Mouse (Mus musculus) frontal cortex, postnatal 10 days (tissue): ENCODE results near the gene Tmc7.

Source experiments
- DNase-seq, 2 experiments: peaks; one replicate each; pipeline ENCODE4 v3.0.0; 2022; ENCODE audit warnings: low spot score in 2 of 2, mixed read lengths in 1 of 2

The Tmc7 gene

DNA sequence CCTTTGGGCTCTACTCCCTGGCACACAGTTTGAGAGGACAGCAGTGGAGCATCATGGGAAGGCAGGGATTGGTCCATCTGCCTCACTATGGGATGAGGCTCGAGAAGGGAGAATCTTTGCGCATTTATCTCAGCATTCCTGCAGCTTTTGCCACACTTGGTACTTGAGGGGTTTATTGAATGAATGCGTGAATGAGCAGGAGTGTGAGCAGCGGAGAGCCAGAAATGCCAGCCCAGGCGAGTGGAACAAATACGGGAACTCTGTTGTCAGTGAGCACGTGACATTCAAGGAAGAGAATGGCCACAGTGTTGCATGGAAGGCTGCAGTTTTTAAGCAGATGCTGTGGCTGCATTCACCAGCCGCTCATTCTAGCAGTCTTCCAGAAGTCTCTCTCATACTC, 82.2 kb downstream of the Tmc7 start:
- no peak for DNase-seq

DNA sequence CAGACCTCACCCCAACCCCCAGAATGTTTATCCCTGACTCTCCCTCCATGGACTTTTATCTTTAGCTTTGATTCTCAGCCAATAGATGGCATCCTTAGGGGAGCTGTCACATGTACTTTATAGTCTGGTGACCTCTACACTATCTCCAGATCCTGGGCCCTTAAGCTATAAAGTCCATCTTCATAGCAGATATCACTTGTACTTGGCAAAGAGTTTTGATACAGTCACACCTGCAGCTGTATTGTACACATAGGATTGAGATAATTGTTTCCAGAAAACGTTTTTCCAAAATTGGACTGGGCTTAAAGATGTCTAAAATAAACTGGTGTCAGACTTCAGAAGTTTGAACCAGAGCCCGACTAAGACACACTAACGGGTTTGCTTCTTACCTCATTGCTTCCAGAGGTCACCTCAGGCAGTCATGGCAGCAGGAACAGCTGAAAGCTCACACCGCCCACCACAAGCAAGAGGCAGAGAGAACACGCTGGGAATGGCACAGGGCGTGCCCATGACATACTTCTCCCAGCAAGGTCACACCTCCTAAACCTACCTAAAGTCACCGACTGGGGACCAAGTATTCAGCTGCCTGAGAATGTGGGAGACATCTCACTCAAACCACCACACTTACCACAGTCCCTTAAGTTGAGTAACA, 84.6 kb downstream of the Tmc7 start:
- no peak for DNase-seq

DNA sequence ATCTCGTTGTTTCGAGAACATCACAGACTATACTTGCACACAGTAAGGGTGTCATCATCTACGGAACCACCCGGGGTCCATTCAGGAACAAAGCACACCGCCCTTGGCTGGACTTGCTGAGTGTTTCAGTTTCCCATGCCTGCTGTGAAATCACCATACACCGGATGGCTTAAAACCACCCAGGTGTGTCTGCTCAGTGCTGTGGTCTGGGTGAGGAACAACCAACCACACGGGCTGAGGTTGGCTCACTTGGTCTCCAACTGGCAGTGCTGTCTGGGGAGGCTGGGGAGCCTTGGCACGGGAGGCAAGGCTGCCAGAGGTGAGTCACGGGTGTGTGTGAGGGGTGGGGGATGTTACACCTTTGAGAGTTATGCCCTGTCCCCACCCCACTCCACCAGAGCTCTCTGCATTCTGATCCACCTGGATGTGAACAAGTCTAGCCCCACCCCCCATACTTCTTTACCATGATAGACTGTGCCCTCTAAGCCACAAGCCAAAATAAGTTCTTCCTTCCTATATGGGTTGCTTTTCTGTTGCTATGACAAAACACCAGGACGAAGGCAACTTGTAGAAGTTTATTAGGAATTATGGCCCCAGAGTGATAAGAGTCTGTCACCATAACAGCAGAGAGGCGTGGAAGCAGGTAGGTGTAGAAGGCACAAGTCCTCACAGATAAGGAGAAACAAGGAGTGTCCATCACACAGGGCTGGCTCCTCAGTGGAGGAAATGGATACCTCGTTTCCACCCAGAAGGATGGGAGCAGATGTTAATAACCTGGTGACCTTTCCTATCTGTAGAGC, 85.4 kb downstream of the Tmc7 start:
- no peak for DNase-seq

DNA sequence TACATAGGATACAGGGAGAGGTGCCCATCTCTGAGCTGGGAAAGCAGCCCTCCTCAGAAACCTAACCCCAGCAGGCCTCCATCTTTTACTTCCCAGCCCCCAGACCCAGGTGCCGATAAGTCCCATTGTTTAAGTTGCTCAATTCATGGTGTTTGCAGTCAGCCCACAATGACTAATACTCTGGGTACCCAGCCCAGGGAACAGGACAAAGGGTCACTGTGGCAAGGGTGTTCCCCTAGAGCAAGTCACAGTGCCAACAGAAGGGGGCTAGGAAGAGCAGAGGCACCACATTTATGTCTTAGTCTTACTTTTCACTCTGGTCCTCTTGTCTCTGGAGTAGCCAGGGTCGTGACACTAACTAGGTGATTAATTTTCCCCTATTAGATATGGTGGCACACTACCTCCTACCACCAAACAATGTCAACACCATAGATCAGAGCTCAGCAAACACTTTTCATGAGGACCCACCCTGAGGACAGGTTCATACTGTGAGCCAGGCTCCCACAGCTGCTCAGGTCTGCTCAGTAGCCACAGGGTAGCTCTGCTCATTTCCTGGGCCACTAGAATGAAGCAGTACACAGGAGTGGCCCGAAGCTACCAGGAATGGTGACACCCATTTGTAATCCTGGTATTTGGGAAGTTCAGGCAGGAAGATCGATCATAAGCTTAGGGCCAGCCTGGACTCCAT, 89.5 kb downstream of the Tmc7 start:
- no peak for DNase-seq

DNA sequence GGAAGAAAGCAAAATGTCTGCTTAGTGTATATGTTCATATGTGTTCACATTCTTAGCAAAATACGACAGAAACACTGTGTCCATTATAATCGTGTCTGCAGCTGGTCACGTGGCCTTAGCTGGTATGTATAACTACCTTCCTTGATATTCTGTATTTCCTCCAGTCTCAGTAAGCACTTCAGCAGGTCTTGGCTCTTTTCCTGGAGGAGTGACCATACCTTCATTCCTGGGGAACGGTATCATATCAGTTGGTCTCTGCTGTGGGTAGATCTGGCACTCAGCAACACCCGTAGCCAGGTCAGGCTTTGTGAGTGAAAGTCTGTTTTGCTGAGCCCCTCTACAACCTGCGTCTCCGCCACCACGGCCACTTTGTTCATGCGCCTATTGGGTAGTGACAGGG, 90.6 kb downstream of the Tmc7 start:
- DNase-seq: no peak

DNA sequence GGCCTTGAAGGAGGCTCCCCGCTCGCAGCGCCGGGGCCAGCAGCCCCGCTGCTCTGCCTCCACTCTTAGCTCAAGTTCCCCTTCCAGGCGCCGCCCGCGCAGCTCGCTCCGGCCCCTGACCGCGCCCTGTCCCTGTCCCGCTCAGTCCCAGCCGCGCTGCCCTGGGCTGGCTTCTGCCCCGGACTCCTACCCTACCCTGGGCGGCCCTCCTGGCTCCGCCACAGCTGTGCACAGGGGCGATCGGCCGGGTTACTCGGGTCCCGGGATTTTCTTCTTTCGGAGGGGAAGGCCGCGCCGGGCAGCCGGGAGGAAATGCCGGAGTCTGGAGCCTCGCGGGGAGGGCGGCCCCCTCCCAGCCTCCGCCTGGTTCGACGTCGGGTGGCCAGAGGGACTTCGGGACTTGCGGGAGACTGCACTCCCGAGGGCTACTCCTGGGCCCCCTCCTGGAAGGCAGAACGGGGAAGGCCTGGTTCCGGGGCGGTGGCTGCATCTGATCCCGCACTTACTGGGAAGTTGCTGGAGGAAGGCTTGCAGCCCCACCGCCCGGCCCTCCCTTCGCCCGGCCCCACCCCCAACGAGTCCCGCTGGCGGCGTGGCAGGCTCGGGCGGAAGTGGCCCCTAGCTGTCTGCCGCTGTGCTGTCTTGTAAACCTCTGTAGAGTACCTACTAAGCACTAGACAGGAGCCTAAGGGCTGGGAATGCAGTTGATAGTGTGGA, 92.9 kb downstream of the Tmc7 start, which contains the start of gene Itpripl2:
Gene Itpripl2 (minus strand): TSS at position 545 of the 717 bp plus-strand sequence.
- DNase-seq: peak in 1 of 2 experiments; percentile 39

DNA sequence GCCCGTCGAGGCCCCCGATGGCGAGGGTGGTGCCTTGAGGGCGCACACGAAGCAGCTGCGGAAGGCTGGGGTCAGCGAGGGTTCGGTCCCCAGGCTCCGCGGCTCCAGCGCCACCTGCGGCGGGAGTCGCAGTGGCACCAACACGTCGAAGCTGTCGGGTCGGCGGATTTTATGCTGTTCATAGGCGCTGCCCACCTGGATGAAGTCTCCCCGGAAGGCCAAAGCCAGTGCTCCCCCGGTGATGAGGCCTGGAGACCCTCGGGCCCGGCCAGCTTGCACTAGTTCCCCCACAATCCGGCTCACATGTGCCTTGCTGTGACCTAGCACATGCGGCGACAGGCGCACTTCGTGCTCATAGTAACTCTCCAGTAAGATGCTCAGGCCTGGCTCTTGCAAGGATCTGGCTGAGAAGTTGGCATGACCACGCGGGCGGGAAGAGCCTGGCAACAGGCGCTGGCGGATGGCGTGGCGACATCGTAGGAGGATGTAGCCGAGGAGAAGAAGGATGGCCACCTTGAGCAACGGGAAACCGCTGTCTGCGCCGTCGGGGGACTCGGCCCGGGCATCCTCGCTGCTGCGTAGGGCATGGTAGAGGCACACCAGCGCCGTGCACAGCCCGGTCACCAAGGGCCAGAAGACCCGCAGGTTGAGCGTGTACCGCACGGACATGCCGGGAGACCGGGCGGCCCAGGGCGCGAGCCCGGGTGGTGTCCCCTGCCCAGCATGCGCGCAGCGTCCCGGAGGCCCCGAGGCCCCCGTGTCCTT, 93.7 kb downstream of the Tmc7 start:
- peak in 1 of 2 experiments; percentile 20 for DNase-seq

DNA sequence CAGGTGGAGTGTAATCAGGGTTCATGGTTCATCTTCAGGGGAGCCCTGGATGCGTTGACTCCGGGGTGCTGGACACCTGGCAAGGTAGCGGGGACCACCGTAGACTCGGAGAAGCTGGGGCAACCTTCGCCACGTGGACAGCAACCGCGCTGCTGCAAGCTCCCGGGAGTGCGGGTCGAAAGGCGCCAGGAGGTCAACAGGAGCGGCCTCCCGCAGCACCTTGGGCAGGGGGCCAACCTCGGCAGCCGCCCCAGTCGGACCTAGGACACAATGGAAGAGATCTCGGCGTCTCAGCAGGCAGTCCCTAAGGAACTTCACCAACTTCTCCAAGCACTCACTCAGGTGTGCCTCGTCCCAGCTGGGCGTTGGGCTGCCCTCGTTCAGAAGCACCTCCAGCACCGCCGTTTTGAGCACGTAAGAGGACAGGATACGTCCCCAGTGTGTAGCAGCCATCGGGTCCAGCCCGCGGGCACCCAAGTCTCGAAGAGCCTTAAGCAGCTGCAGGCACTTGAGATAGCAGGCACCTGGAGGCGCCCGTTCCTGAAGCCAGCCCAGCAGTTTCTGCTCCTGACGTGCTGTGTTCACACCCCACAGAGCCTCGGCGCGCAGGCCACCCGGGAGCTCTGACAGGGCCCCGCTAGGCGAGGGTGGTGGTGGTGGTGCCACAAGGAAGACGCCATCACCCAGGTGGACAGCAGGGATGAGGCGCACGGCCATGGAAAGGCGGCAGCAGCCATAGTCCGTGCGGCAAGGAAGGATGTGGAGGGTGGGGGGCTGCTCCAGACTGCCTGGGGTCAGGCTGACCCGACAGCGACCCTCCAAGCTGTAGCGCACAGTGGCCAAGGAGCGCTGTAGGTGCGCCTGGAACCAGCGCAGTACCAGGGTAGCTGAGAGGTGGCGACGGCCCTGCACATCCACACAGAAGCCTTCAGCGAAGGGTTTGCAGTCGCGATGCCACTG, 94.5 kb downstream of the Tmc7 start:
- no peak for DNase-seq

DNA sequence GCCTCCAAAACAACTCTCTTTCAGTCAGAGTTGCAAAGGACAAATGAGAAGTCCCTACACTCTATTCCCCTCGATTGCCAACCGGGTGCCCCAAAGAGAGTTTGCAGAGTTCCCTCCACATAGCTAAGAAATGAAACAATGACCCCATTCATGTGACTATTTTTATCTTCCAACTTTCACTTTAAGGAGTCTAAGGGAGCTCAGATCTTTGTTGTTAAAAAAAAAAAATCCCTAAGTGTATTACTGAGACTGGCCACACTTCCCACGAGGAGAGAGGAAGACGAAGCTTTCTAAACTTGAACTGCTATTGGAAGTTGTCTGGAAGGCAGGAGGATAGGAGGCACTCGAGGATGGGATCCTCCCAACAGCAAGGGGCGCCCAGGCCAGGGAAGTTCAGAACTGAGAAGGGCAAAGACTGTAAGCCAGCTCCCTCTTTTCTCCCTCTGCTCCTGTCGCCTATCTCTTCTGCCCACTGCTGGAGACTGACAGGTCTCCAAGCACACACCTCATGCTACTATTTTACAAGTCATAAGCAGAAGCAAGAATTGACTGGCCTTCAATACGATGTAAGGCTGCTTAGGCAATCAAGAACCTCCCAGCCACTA, 96.4 kb downstream of the Tmc7 start:
- DNase-seq: no peak

DNA sequence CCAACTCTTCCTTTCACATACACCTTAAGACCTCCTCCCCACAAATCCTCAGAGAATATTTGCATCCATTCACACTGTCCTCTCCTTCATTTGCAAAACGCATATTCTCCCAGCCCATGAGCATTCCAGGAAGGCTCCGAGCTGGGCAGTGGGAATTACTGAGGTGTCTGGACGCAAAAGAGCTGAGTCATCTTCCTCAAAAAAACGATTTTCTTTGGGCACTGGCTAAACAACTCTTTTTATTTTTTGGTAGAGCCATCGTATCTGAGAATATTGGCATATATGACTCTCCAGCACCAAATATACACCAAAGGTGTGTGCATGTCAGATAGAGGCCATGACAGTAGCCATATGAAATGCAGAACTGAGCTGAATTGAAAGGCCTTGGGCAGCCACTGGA, 97.6 kb downstream of the Tmc7 start:
- DNase-seq: no peak
